Mouse (Mus musculus) erythroblast, embryonic 14.5 days (primary cell): ENCODE measurements around the gene Phospho1.

ENCODE experiments used
- GATA1 ChIP-seq: IDR thresholded peaks from 2 replicates; pipeline ENCODE4 v1.6.1; 2012; ENCODE audit warnings: low read length, inconsistent platforms, mixed read lengths
- TAL1 ChIP-seq: IDR thresholded peaks from 3 replicates; pipeline ENCODE4 v1.6.1; 2012; ENCODE audit warnings: low read length, inconsistent platforms, mixed read lengths

DNA sequence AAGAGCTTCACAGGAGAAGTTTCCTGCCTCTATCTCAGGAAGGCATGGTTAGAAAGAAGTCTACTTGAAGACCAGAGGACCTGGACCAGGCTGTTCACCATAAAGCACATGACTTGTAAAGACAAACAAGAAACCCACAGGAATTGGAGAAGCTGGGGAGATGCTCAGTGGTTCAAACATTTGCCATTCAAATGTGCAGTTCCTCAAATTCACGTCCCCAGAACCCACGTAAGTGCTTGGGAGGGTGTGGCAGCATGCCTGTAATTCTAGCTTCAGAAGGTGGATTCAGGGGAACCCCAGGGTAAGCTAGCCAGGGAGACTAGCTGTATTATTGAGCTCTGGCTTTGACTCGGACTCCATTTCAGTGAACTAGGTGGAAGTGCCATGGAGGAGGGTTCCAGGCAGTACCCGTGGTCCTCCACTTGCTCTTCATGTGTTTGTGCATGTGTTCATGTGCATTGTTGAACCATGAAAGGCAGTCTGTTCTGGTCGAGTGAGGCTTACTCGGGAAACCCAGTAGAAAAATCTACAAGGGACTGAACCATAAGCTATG, 45.7 kb downstream of the Phospho1 start:
- TF ChIP-seq TAL1 (no peak), GATA1 (no peak)
